Mouse (Mus musculus) fibroblast of lung, adult 2 months (primary cell): ENCODE measurements around the gene Pex11a.
A peak's percentile ranks its signal among the peaks of the same experiment; 100 is the strongest.

Source experiments
- DNase-seq: peaks from one replicate; pipeline ENCODE4 v3.0.0-alpha.2; 2011; ENCODE audit warnings: low read depth

Pex11a gene

DNA sequence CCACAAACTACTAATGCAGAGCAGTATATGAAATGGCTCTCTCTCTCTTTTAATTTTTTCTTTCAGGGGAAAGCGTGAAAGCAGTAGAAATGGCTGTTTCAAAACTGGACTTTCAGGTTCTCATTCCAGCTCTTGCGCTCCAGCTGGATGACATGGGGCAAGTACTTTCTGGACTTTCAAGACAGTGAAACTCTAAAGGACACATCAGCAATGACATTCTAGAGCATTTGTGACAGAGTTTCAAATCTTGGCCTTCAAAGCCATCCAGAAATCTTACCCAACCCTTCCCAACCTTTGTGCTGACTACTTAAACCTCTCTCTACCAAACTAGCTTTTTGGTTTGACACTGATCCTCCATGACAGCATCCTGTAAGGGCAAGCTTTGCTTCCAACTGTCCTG lies 4.0 kb downstream of the Pex11a start:
- DNase-seq, result no peak

DNA sequence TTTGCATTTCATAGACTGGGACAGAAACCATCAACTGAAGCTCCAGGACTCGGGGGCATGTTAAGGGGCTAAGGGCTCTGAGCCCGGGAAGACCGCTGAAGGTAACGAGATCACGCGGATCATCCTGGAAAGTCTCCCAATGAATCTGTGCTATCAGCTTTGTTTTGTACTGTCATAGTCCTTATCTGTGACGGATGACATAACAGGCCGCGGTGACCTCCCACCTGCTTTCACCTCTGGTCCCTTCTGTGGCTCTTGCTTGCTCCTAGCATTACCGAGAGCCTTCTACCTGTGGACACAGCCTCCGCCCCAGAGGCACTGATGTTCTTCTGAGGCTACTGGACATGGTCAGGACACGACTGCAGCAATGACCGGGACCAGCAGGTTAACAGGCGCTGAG lies 6.4 kb downstream of the Pex11a start:
- no peak for DNase-seq

DNA sequence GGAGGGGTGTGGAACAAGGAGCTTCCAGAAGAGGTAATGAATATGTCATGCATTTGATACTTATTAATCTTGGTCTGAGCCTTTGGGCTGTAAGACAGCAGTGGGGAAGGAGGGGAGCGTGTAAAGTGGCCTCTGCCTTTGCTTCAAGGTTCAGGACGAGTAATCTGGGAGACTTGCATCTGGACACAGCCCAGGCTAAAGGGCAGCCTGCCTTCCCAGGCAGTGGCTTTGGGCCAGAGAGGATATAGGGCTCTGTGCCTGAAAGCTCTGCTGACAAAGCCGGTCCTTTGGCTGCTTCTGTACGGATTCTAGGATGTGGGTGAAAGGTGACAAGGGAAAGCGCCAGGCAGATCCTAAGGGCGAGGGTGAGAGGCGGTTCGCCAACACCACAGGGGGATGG lies 8.4 kb downstream of the Pex11a start:
- no peak for DNase-seq

DNA sequence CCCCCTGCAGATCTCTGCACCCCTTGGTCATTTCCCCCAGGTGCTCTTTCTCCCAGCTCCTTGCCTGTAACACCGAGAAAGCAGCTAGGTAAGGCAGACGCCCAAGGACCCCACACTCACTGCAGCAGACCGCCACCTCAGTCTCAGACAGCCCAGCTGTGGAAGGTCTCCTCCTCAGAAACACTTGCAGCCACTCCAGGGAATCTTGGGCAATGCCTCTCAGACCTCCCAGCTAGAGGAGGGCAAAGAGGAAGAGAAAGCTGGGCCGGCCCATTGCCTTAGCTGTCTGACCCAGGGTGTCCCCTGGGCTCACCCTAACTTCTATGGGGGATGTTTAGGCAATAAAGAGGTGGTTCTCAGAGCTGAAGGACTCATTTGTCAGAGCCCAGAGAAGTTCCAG lies 10.3 kb downstream of the Pex11a start, which contains the start of gene Plin1:
Gene Plin1, minus strand, starts transcription at position 282 of the 400 bp plus-strand sequence.
- DNase-seq, result no peak

DNA sequence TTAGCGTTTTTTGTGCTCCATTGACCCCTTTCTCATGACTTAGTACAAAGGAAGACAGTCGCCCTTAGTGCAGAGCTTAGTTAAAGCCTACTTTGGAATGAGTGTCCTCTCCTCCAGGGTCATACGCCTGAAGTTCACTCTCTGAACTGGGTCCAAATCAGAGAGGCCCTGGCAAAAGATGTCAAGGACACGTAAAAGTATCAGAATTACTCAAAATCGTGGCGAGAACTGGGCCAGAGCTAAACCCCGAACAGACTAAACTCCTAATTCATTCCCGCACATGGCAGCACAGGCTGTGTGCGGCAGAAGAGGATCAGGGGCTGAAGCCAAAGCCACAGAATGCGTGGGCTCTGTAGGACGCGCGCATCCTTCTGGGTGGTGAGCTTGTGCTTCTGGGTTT lies 11.5 kb downstream of the Pex11a start:
- DNase-seq, result no peak

DNA sequence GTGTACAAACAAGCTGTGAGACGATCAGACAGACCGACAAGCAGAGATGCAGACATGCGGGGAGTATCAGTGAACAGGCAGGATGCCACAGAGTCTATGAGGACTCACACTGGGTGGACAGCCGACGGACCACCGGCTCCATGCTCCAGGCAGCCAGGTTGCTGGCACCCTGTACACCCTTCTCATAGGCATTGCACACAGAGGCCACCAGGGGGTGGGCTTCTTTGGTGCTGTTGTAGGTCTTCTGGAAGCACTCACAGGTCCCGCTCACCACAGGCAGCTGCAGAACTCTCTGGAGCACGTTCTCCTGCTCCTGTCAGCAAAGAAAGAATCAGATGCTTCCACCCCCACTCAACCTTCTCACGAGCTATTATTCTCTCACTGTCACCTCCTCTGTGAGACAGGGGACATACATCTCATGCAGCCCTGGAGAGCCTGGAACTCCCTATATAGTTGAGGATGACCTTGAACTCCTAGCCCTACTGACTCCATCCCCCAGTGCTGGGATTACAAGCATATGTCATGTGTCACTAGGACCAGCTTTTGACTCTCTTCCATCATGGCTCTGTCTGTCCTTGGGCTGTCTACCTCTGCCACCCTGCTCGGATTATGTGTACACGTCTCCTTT lies 13.1 kb downstream of the Pex11a start:
- DNase-seq, result no peak

DNA sequence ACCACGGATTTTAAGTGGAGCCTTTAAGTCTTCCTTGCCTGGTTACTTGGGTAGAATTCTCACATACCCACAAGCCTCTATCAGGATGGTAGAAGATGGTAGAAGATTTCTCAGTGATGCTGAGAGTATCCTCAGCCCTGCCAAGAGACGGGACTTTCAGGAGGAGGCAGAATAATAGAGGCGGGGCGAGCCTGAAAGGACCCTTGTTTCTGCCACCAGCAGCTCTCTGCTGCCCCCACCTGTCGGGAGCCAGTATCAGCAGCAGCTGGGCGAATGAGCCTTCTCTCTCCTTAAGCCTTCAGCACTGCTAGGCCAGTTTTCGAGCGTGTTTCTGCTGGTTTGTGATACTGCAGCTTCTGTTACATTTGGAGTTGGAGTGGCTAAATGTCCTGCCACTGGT lies 13.8 kb downstream of the Pex11a start:
- no peak for DNase-seq

DNA sequence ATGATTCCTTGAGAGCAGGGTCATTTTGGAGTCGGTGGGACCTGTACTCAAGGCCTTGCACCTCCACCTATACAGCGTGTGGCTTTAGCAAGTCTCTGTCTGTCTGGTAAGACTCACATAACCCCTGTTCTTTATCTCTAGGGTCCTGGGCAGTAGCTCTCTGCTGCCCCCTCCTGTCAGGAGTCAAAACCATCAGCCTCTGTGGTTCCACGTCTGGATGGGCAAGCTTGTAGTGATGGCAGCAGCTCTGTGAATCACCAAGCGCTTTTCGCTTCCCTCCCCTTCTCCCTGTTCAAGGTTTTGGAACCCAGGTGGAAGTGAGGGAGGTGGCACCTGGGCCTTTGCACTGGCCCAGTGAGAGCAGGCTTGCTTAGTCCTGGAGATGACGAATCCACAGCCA lies 14.7 kb downstream of the Pex11a start:
- no peak for DNase-seq

DNA sequence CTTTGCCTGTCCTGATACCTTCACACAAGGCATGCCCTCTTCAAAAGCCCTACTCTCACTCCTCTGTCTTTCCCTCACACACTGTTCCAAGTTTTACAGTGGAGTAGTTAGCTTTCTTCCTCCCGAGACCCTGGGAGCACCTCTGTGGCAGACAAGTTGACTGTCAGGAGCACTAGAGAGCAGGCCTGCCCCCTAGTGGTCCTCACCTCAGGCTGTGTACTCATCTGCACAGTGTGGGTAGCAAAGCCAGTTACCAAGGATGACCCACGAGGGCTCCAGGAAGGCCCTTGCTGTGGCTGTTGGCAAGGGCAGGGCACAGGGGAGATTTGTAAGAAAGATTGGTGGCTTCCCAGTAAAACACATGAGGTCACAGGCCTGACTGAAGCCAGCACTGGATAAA lies 15.8 kb downstream of the Pex11a start:
- DNase-seq, result no peak

DNA sequence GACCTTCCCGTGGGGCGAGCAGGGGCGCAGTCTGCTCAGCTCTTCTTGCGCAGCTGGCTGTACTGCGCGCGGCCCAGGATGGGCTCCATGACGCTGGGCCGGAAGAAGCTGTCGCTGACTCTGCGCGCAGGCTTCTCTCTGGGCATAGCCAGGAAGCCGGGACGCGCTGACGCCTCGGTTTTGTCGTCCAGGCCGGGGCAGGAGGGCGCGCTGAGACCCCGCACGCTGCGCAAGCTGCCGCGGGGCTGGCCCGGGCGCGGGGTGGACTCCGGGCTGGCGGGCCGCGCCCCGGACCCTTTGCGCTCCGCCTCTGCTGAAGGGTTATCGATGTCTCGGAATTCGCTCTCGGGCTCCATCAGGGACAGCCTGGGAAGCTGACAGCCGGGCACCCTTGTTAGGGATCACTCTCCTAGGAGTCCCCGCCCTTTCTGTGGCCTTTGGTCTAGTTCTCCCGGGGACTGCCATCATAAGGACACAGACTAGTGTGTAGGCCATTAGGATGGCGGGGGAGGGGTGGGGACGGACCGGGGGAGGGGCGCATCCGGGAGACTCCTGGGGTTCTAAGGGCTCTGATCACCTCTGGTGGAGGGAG lies 21.4 kb downstream of the Pex11a start:
- DNase-seq, result no peak

DNA sequence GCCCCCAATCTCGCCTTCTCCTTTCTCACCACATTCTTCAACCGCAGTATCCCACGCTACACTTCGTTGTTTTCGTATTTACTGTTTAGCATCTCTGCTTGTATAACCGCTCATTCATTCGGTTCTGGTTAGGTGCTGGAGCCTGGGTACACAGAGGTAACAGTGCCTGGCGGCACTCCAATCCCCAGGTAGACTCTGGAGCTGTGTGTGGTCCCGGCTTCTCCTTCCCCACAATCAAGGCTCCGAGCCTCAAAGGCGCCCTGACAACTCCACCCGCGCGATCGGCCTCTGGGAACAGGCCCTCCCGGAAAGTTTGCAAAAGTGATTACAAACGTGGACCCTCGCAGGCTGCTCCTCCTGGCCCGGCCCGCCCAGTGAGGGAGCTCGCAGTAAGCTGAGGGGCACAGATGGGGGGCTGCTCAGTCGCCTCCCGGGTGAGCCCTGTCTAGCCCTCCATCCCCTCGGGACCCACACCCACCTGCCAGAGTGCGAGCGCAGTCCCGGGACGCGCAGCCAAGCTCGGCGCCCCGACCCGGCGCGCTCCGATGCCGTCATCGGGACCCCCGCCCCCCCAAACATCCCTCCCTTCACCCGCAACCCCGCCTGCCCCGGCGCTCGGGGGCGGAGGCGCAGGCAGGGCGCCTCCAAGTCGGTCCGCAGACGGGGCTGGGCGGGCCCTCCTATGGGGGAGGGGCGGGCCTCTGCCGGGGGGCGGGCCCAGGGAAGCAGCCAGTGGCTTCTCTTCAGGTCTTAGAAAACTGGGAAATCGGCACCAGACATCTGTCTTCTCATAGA lies 27.5 kb downstream of the Pex11a start, which contains the start of gene Kif7:
Gene Kif7, minus strand, starts transcription at position 534 of the 795 bp plus-strand sequence.
- peak; percentile 41 for DNase-seq

DNA sequence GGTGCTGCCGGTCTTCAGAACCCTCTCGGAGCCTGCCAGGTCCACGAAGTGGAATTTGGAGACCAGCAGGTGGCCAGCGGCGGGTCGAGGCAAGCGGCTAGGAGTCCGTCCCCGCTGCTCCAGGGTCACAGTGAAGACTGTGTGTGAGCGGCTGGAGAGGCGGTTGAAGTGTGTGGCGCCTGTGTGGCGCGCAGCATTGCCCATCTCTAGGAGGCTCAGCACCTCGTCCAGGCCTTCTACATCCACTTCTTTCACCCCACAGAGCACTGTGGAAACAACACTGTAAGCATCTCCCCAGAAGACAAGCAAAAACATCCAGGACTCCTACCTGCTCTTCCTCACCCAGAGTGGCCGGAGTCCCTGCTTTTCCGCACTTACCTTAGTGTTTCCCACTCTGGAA lies 32.1 kb downstream of the Pex11a start:
- no peak for DNase-seq

DNA sequence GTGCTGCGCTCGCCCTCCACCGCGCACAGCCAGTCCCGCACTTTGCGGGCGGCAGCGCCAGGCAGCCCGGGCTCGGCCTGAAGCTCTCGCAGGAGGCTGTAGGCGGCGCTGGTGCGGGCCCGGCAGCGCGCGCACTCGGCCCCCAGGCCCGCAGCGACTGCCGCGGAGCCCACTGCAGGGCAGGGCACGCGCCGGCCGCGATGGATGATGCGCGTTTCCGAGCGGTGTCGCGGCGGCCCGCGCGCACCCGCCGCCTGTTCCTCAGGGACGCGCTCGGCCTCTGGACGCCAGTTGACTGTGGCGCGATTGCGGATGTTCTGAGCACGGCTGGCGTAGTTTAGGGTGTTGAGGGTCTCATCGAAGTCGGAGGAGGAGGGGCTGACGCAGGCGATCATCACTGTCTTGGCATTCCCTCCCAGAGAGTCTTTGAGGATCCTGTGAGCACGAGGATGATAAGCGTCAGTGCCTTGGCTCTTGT lies 32.8 kb downstream of the Pex11a start:
- DNase-seq, result no peak

DNA sequence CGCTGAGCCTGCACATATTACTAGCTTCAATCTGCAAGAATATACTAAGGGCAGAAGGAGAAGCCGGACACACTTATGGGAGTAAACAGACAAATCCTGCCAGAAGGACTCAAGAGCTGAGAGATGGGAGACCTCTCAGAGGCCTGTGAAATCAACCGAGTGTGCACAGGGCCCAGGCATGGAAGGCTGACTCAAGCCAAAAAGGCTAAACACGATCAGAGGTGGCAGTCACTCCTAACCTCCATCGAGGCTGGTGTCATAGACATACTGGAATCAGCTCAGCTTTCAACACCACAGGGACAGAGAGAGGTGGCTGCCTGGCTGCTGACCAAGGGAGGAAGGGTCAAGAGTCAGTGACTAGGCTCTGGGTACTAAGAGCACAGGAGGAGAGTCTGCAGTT lies 37.7 kb downstream of the Pex11a start:
- no peak for DNase-seq

DNA sequence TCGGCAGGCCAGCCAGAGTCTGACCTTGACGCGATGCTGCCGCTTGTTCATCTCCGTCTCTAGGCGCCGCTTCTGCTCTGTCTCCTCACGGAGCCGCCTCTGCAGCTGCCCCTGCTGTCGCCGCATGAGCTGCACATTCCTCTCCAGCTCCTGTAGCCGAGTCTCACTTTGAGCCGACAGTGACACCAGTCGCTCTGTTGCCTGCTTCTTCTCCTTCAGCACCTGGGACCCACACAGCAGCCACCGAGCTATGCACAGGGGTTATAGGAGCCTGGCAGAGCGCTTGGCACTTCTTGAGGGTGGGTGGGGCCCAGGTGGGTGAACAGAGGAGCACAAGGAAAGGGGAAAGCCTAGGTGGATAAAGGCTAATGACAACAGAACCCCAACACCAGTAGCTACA lies 40.2 kb downstream of the Pex11a start:
- DNase-seq, result no peak

DNA sequence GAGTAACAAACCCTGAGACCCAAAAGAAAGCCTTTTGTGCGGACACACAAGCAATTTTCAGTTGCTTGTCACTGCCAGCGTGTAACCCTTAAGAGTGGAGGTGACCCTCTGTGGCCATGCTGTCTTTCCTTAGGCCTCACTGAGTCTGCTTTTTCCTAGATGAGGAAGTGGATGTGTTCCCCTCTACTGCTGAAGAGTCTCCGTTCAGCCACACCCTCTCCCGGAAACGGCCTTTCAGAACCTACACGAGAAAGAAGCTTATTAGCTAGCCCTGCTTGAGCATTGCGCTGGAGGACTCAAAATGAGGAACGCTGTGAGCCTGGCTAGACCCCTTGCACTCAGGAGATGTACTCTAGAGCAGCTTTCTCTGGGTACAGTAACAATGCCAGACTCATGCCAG lies 46.4 kb downstream of the Pex11a start:
- DNase-seq, result no peak
